Mouse (Mus musculus): ENCODE results near the gene Wdr27.
A peak's percentile ranks its signal among the peaks of the same experiment; 100 is the strongest.
"Not testable (repeated sequence)": the region's sequence is repeated elsewhere in the genome, so short reads cannot be mapped to it uniquely, and the experiment has no call there.

Gene Wdr27

GRCm38 (mm10) chr17:14943009-14943728 lies at the start of gene Wdr27, which contains the start of gene 1600012H06Rik:
Gene Wdr27, minus strand, starts transcription at chr17:14943158.
Gene 1600012H06Rik, plus strand, starts transcription at chr17:14943184.
- DNase-seq (ENCODE audit: extremely low read depth, insufficient read length, low spot score) = peak; percentile 98

- not testable (repeated sequence) for DNase-seq (ENCODE audit: extremely low read depth, insufficient read length, low spot score)
These were observed 49.7 kb upstream of the Wdr27 start for GRCm38 (mm10) chr17:14992522-14993138.

GRCm38 (mm10) chr17:14990116-14990702 lies 47.3 kb upstream of the Wdr27 start:
- not testable (repeated sequence) for DNase-seq (ENCODE audit: extremely low read depth, insufficient read length, low spot score)

- DNase-seq (ENCODE audit: extremely low read depth, insufficient read length, low spot score) = not testable (repeated sequence)
These were observed 35.5 kb upstream of the Wdr27 start, which contains the start of the genes 9030025P20Rik and Gm3417 for GRCm38 (mm10) chr17:14978362-14979038. Gene 9030025P20Rik, plus strand, starts transcription at chr17:14978468. Gene Gm3417, minus strand, starts transcription at chr17:14978790.

GRCm38 (mm10) chr17:14977718-14978361 lies 34.9 kb upstream of the Wdr27 start:
- DNase-seq (ENCODE audit: extremely low read depth, insufficient read length, low spot score) = not testable (repeated sequence)

GRCm38 (mm10) chr17:14968373-14968913 lies 25.5 kb upstream of the Wdr27 start:
- DNase-seq (ENCODE audit: extremely low read depth, insufficient read length, low spot score) = not testable (repeated sequence)

- DNase-seq (ENCODE audit: extremely low read depth, insufficient read length, low spot score) = not testable (repeated sequence)
These were observed 18.7 kb upstream of the Wdr27 start for GRCm38 (mm10) chr17:14961557-14962154.

- peak; percentile 63 for DNase-seq (ENCODE audit: extremely low read depth, insufficient read length, low spot score)
These were observed 18.1 kb upstream of the Wdr27 start, which contains the start of gene Phf10 for GRCm38 (mm10) chr17:14960951-14961556. Gene Phf10, minus strand, starts transcription at chr17:14961273.

GRCm38 (mm10) chr17:14960520-14960919 lies 17.6 kb upstream of the Wdr27 start:
- peak; percentile 74 for DNase-seq (ENCODE audit: extremely low read depth, insufficient read length, low spot score)

GRCm38 (mm10) chr17:14959979-14960378 lies 17.0 kb upstream of the Wdr27 start:
- DNase-seq (ENCODE audit: extremely low read depth, insufficient read length, low spot score) = peak; percentile 24

- DNase-seq (ENCODE audit: extremely low read depth, insufficient read length, low spot score) = no peak
These were observed 15.8 kb upstream of the Wdr27 start for GRCm38 (mm10) chr17:14958686-14959327.

- no peak for DNase-seq (ENCODE audit: extremely low read depth, insufficient read length, low spot score)
These were observed 10.5 kb upstream of the Wdr27 start for GRCm38 (mm10) chr17:14953452-14953851.

- no peak for DNase-seq (ENCODE audit: extremely low read depth, insufficient read length, low spot score)
These were observed 6.3 kb upstream of the Wdr27 start for GRCm38 (mm10) chr17:14949161-14949827.

GRCm38 (mm10) chr17:14944551-14944950 lies 1.6 kb upstream of the Wdr27 start:
- no peak for DNase-seq (ENCODE audit: extremely low read depth, insufficient read length, low spot score)

- no peak for DNase-seq (ENCODE audit: extremely low read depth, insufficient read length, low spot score)
These were observed 736 bp upstream of the Wdr27 start for GRCm38 (mm10) chr17:14943729-14944059.

GRCm38 (mm10) chr17:14942181-14942580 lies 777 bp downstream of the Wdr27 start:
- not testable (repeated sequence) for DNase-seq (ENCODE audit: extremely low read depth, insufficient read length, low spot score)

GRCm38 (mm10) chr17:14935841-14936605 lies 6.9 kb downstream of the Wdr27 start:
- DNase-seq (ENCODE audit: extremely low read depth, insufficient read length, low spot score) = no peak

- not testable (repeated sequence) for DNase-seq (ENCODE audit: extremely low read depth, insufficient read length, low spot score)
These were observed 7.7 kb downstream of the Wdr27 start for GRCm38 (mm10) chr17:14935280-14935679.

Data from 3134 (cell line).